Mouse (Mus musculus) lung, postnatal 0 days (tissue): ENCODE data around the gene Uqcrfs1.
A peak's percentile ranks its signal among the peaks of the same experiment; 100 is the strongest.

ENCODE experiments used
- CTCF ChIP-seq: IDR thresholded peaks from 2 replicates; pipeline ENCODE4 v1.5.1; 2016; ENCODE audit warnings: antibody characterized with exemption, mild to moderate bottlenecking
- EP300 ChIP-seq: IDR thresholded peaks from 2 replicates; pipeline ENCODE4 v1.6.1; 2016; ENCODE audit warnings: antibody characterized with exemption, mild to moderate bottlenecking, control low read depth

GRCm38 (mm10) chr13:30501860-30502395 lies 43.2 kb downstream of the Uqcrfs1 start:
- TF ChIP-seq EP300 (no peak), CTCF (peak; percentile 76)
